Mouse (Mus musculus) testis, adult 2 months (tissue): ENCODE measurements at regions not wholly inside any gene's neighbourhood (a gene's known extent, or its start where the extent isn't known, plus 50 kb on each side); places are given as distances from the start of the nearest gene placed in this dataset.
"Not testable (repeated sequence)": the region's sequence is repeated elsewhere in the genome, so short reads cannot be mapped to it uniquely, and the experiment has no call there.

Experiments used
- H3K27ac ChIP-seq: fragments of 200-500 bp; 2 replicates; pipeline ENCODE4 v1.5.1; 2012; ENCODE audit warnings: low read depth, low read length; ENCODE audit not compliant: control insufficient read depth, insufficient read depth
- H3K27me3 ChIP-seq: fragments of 200-500 bp; 2 replicates; pipeline ENCODE4 v1.6.1; 2012; ENCODE audit warnings: mild to moderate bottlenecking, low read length, moderate library complexity; ENCODE audit not compliant: control insufficient read depth, insufficient read depth
- H3K36me3 ChIP-seq: fragments of 200-500 bp; 2 replicates; pipeline ENCODE4 v1.6.1; 2012; ENCODE audit warnings: mild to moderate bottlenecking, low read length; ENCODE audit not compliant: control insufficient read depth, insufficient read depth
- H3K4me1 ChIP-seq: fragments of 200-500 bp; 2 replicates; pipeline ENCODE4 v1.6.1; 2012; ENCODE audit warnings: low read length; ENCODE audit not compliant: control insufficient read depth, insufficient read depth
- H3K4me3 ChIP-seq: fragments of 200-500 bp; 2 replicates; pipeline ENCODE4 v1.5.1; 2012; ENCODE audit warnings: low read depth, mild to moderate bottlenecking, low read length, moderate library complexity, mixed read lengths; ENCODE audit not compliant: control insufficient read depth
- CTCF ChIP-seq: fragments of 200-500 bp; IDR thresholded peaks from 2 replicates; pipeline ENCODE4 v1.5.1; 2012; ENCODE audit warnings: low read depth, mild to moderate bottlenecking, inconsistent platforms, low read length, moderate library complexity; ENCODE audit not compliant: control insufficient read depth, insufficient read depth, insufficient replicate concordance
- POLR2A ChIP-seq: fragments of 200-500 bp; IDR thresholded peaks from 2 replicates; pipeline ENCODE4 v1.6.1; 2012; ENCODE audit warnings: low read depth, mild to moderate bottlenecking, inconsistent platforms, low read length, moderate library complexity; ENCODE audit not compliant: control insufficient read depth

- Histone ChIP-seq H3K4me1 (no peaks in the 10 kb centered on the region), H3K27ac (no peak overlapping the region), H3K27me3 (no peaks in the 10 kb centered on the region), H3K36me3 (no peaks in the 10 kb centered on the region), H3K4me3 (no peak overlapping the region)
- no peak for TF ChIP-seq POLR2A
- no peak for TF ChIP-seq CTCF
Measured at GRCm38 (mm10) chr4:7253616-7254015, 985.2 kb downstream of the Car8 start.

DNA sequence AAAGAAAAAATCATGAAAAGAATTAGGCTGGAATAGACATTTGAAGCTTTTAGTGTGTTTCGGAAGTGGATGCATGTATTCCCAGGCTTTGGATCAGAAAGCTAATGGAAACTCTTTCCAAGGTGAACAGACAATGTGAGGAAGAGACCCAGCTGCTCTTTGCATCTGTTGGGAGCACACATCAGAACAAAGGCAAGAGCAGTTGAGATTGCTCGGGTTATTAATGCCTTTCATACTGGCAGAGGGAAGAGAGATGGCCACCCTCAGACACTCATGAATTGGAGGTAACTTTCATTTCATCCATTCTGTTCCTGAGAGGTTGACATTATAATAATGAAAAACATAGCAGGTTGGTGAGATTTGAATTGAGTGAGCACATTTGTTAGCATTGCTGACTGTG, 987.2 kb downstream of the Car8 start:
- no peaks in the 10 kb centered on the region for H3K36me3 ChIP-seq
- H3K4me3 ChIP-seq, result no peak overlapping the region
- no peaks in the 10 kb centered on the region for H3K4me1 ChIP-seq
- H3K27me3 ChIP-seq, result no peaks in the 10 kb centered on the region
- no peak overlapping the region for H3K27ac ChIP-seq
- no peak for TF ChIP-seq POLR2A
- TF ChIP-seq CTCF, result no peak

GRCm38 (mm10) chr4:7247816-7248215, 991.0 kb downstream of the Car8 start:
- no peaks in the 10 kb centered on the region for H3K36me3 ChIP-seq
- no peak overlapping the region for H3K27ac ChIP-seq
- H3K4me1 ChIP-seq, result no peaks in the 10 kb centered on the region
- H3K27me3 ChIP-seq, result no peaks in the 10 kb centered on the region
- no peak overlapping the region for H3K4me3 ChIP-seq
- TF ChIP-seq CTCF (no peak), POLR2A (no peak)

DNA sequence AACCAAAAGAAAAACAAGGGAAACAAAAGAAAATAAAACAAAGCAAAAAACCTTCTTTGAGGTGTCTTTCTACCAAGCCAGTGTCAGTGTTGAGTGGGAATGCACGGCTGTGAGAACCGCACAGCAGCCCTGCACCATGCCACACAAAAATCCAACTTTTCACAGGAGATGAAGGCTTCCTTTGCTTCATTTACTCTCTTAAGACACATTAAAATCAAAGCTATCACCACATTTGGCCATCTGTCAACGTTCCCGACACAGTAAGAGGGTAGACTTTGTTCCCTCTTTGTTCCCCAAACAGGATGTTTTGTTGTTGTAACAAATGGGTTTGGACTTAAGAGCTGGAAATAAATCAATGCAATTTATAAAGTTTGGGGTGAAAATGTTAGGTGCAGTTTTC, 991.6 kb downstream of the Car8 start:
- H3K4me1 ChIP-seq, result no peaks in the 10 kb centered on the region
- TF ChIP-seq POLR2A (no peak), CTCF (no peak)
- H3K27ac ChIP-seq, result no peak overlapping the region
- no peak overlapping the region for H3K4me3 ChIP-seq
- no peaks in the 10 kb centered on the region for H3K36me3 ChIP-seq
- H3K27me3 ChIP-seq, result no peaks in the 10 kb centered on the region

DNA sequence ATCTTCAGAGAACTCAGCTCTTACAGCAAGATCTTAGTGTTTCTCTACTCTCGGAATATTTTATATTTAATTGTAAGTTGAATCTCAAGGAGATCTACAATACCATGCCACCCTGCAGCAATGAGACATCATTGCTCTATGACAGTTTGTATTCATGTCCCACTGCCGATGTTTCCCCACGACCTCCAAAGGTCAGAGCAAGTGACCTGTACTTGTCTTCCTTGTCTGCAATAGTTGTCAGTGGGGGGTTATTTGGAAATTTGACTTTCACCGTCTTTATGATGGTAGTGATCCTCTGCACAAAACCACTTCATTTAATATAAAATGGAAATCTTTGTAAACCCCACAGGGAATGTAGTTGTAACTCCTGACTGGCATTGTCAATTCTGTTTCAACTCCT, 992.0 kb downstream of the Car8 start:
- Histone ChIP-seq H3K27ac (no peak overlapping the region), H3K36me3 (no peaks in the 10 kb centered on the region), H3K4me3 (no peak overlapping the region), H3K27me3 (no peaks in the 10 kb centered on the region), H3K4me1 (no peaks in the 10 kb centered on the region)
- TF ChIP-seq POLR2A, result no peak
- no peak for TF ChIP-seq CTCF

- no peak overlapping the region for H3K4me3 ChIP-seq
- no peaks in the 10 kb centered on the region for H3K27me3 ChIP-seq
- TF ChIP-seq CTCF (no peak), POLR2A (no peak)
- no peaks in the 10 kb centered on the region for H3K36me3 ChIP-seq
- no peaks in the 10 kb centered on the region for H3K4me1 ChIP-seq
- no peak overlapping the region for H3K27ac ChIP-seq
Measured at GRCm38 (mm10) chr4:7245653-7246052, 993.2 kb downstream of the Car8 start.

DNA sequence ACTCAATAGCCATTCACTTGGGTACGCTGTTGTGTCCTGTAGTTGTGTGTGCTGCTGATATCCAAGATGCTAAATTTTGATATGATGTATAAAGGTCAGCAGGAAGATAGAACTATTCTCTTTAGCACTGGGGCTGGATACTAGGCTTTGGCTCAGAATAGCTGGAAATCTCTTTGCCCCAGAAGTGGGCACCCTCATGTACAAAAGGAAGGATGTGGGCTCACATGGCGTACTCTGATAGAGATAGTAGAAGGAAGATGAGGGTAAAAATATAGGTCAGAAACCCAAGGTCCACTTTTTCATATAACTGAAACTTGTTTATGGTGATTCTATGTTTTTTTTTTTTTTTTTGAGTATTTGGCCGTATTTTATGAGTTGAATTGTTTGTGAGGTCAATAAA, 1001.0 kb downstream of the Car8 start:
- Histone ChIP-seq H3K4me3 (no peak overlapping the region), H3K36me3 (no peaks in the 10 kb centered on the region), H3K27ac (no peak overlapping the region), H3K4me1 (no peaks in the 10 kb centered on the region), H3K27me3 (no peaks in the 10 kb centered on the region)
- no peak for TF ChIP-seq CTCF
- TF ChIP-seq POLR2A, result no peak

DNA sequence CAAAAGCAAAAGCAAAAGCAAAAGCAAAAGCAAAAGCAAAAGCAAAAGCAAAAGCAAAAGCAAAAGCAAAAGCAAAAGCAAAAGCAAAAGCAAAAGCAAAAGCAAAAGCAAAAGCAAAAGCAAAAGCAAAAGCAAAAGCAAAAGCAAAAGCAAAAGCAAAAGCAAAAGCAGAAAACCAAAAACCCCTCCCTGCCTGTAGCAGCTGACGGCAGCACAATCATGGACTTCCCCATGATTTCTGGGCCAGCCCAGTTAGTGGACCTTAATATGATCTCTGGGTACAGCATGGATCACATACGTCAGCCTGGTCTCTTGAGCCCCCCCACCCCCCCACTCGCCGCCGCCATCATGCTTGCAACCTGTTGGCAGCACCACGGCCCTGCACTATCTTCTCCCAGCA, 1004.3 kb downstream of the Car8 start:
- not testable (repeated sequence) for H3K36me3 ChIP-seq, H3K27ac ChIP-seq, H3K4me3 ChIP-seq, H3K27me3 ChIP-seq, H3K4me1 ChIP-seq

- Histone ChIP-seq H3K27ac (no peak overlapping the region), H3K36me3 (no peaks in the 10 kb centered on the region), H3K27me3 (no peaks in the 10 kb centered on the region), H3K4me1 (no peaks in the 10 kb centered on the region), H3K4me3 (no peak overlapping the region)
- no peak for TF ChIP-seq CTCF
Measured at GRCm38 (mm10) chr4:7228980-7229379, 1009.9 kb downstream of the Car8 start.
